Mouse (Mus musculus): ENCODE data around the gene Mecom.

DNA sequence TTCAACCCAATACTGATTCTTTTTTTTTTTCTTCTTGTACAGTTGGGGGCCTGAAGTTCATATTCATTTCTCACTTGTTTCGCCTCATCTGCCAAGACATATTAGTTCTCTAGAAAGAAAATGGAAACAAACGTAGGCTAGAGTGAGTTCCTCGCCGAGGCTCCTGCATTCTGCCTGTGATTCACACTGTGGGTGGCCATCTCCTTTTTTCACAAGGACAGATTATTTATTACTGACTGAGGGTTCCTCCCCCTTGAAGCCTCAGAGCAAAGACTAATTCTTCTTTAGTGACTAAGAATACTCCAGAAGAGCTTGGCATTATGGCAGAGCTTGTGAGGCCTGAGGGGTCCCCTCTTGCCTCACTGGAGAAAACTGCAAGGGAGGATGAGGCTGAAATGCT is 167.5 kb downstream of the Mecom start:
- TF ChIP-seq CTCF (IDR thresholded peaks at IDR 0.05; ENCODE audit: control insufficient read depth, insufficient read depth, insufficient replicate concordance, low read depth, low read length), result no peak
- TF ChIP-seq POLR2A (IDR thresholded peaks at IDR 0.05; ENCODE audit: control insufficient read depth, low read depth, low read length), result no peak
